Mouse (Mus musculus): ENCODE data around the gene Wwox. TPM values are rescaled to one million over a fixed set of nuclear protein-coding genes. Genes with fewer than 3 reads are reported as not detected.

Wwox gene
- polyA plus RNA-seq, 1 experiment from 2014 or later, result 3.5 TPM

DNA sequence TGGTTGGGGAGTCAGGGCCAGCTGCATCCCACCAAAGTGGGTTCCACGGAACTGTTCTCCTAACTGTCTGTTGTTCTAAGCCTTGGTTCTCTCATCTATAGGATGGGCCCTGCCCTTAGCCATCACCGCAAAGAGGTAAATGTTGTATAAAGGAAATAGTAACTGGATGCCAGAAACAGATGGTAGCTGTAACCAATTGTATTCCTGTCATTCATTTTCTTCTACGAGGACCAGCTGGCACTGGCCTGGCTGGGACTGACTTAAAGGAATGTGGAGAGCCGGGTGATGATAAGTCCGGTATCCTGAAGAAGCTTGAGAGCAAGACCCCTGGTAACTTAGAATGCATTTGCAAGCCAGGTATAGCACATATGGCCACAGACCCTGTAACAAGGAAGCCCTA is 451.0 kb downstream of the Wwox start:
- H3K9ac ChIP-seq (ENCODE audit: low read depth, low read length), result no peak overlapping the region
- H3K36me3 ChIP-seq (ENCODE audit: control insufficient read depth, insufficient read depth), result no peaks in the 10 kb centered on the region
- H3K4me1 ChIP-seq (ENCODE audit: control insufficient read depth, low read depth, low read length), result no peaks in the 10 kb centered on the region
- H3K9me3 ChIP-seq (replicated peaks; ENCODE audit: control insufficient read depth, low read length), result no peaks in the 10 kb centered on the region
- H3K4me2 ChIP-seq (ENCODE audit: low read depth, low read length), result no peak overlapping the region
- no peak overlapping the region for H3K27ac ChIP-seq (ENCODE audit: low read length)
- 73% methylated on average over 5 of the region's 5 CpGs for WGBS (ENCODE audit: insufficient replicate concordance)
- ATAC-seq (ENCODE audit: low read depth), result no peak
- no peak overlapping the region for H3K4me3 ChIP-seq (ENCODE audit: low read depth, low read length)
- no peaks in the 10 kb centered on the region for H3K27me3 ChIP-seq (ENCODE audit: control insufficient read depth, insufficient read depth, low read depth, low read length)

GRCm38 (mm10) chr8:114891252-114891651 is 451.8 kb downstream of the Wwox start:
- Histone ChIP-seq H3K4me2 (ENCODE audit: low read depth, low read length) (no peak overlapping the region), H3K9ac (ENCODE audit: low read depth, low read length) (no peak overlapping the region), H3K4me1 (ENCODE audit: control insufficient read depth, low read depth, low read length) (no peaks in the 10 kb centered on the region), H3K4me3 (ENCODE audit: low read depth, low read length) (no peak overlapping the region), H3K36me3 (ENCODE audit: control insufficient read depth, insufficient read depth) (no peaks in the 10 kb centered on the region), H3K27me3 (ENCODE audit: control insufficient read depth, insufficient read depth, low read depth, low read length) (no peaks in the 10 kb centered on the region), H3K9me3 (replicated peaks; ENCODE audit: control insufficient read depth, low read length) (no peaks in the 10 kb centered on the region), H3K27ac (ENCODE audit: low read length) (no peak overlapping the region)
- no peak for ATAC-seq (ENCODE audit: low read depth)
- 63% methylated on average over 4 of the region's 4 CpGs for WGBS (ENCODE audit: insufficient replicate concordance)

DNA sequence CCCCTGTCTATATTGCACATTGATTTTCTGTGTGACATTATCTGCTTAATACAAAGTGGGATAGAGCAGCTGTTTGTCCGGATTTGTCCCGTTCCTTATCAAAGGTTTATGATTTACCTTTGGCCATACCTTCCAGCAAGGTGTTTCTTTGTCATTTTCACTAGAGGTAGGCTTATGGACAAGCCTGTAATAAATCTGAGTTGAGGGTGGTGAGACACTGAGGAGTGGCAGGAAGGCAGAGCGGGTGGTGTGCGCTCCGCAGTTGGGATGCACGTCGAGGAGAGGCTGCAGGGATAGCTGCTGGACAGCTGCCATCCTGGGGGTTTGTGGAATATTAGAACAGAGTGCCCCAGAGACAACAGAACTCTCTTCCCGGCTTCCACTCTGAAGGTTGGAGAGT is 458.0 kb downstream of the Wwox start:
- no peaks in the 10 kb centered on the region for H3K4me1 ChIP-seq (ENCODE audit: control insufficient read depth, low read depth, low read length)
- ATAC-seq (ENCODE audit: low read depth), result no peak
- H3K9me3 ChIP-seq (replicated peaks; ENCODE audit: control insufficient read depth, low read length), result no peaks in the 10 kb centered on the region
- no peak overlapping the region for H3K4me3 ChIP-seq (ENCODE audit: low read depth, low read length)
- H3K36me3 ChIP-seq (ENCODE audit: control insufficient read depth, insufficient read depth), result no peaks in the 10 kb centered on the region
- H3K27ac ChIP-seq (ENCODE audit: low read length), result no peak overlapping the region
- H3K4me2 ChIP-seq (ENCODE audit: low read depth, low read length), result no peak overlapping the region
- no peaks in the 10 kb centered on the region for H3K27me3 ChIP-seq (ENCODE audit: control insufficient read depth, insufficient read depth, low read depth, low read length)
- 78% methylated on average over 8 of the region's 8 CpGs for WGBS (ENCODE audit: insufficient replicate concordance)
- H3K9ac ChIP-seq (ENCODE audit: low read depth, low read length), result no peak overlapping the region

GRCm38 (mm10) chr8:114899157-114899556 is 459.7 kb downstream of the Wwox start:
- no peak overlapping the region for H3K4me3 ChIP-seq (ENCODE audit: low read depth, low read length)
- H3K36me3 ChIP-seq (ENCODE audit: control insufficient read depth, insufficient read depth), result no peaks in the 10 kb centered on the region
- H3K4me2 ChIP-seq (ENCODE audit: low read depth, low read length), result no peak overlapping the region
- WGBS (ENCODE audit: insufficient replicate concordance), result 58% methylated on average over 12 of the region's 12 CpGs
- H3K27me3 ChIP-seq (ENCODE audit: control insufficient read depth, insufficient read depth, low read depth, low read length), result no peaks in the 10 kb centered on the region
- no peaks in the 10 kb centered on the region for H3K9me3 ChIP-seq (replicated peaks; ENCODE audit: control insufficient read depth, low read length)
- no peaks in the 10 kb centered on the region; the same call in 1 of the 2 replicates for H3K4me1 ChIP-seq (ENCODE audit: control insufficient read depth, low read depth, low read length)
- no peak for ATAC-seq (ENCODE audit: low read depth)
- H3K27ac ChIP-seq (ENCODE audit: low read length), result no peak overlapping the region
- no peak overlapping the region for H3K9ac ChIP-seq (ENCODE audit: low read depth, low read length)

DNA sequence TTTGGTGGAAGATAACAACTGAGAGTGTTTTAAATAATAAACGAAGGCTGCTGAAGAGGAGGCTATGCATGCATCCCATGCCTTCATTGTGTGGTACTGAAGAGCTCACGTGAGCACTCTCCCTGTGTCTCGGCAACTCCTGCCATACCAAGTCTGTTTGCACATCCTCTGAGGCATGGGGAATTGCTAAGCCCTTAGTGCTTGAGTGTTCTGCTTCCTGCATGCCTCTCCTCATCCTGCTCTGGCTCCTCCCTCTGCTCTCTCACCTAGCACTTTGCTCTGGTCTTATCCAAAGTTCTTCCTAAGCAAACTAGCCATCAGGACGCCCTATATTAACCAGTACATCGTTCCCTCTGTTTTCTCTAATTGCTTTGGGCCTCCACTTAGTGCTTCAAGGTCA is 463.1 kb downstream of the Wwox start:
- Histone ChIP-seq H3K36me3 (ENCODE audit: control insufficient read depth, insufficient read depth) (no peaks in the 10 kb centered on the region), H3K27me3 (ENCODE audit: control insufficient read depth, insufficient read depth, low read depth, low read length) (no peaks in the 10 kb centered on the region), H3K9ac (ENCODE audit: low read depth, low read length) (no peak overlapping the region), H3K4me2 (ENCODE audit: low read depth, low read length) (no peak overlapping the region), H3K27ac (ENCODE audit: low read length) (no peak overlapping the region), H3K4me3 (ENCODE audit: low read depth, low read length) (no peak overlapping the region), H3K9me3 (replicated peaks; ENCODE audit: control insufficient read depth, low read length) (no peaks in the 10 kb centered on the region), H3K4me1 (ENCODE audit: control insufficient read depth, low read depth, low read length) (no peaks in the 10 kb centered on the region; the same call in 1 of the 2 replicates)
- WGBS (ENCODE audit: insufficient replicate concordance), result 57% methylated on average over 5 of the region's 5 CpGs
- no peak for ATAC-seq (ENCODE audit: low read depth)

GRCm38 (mm10) chr8:114908086-114908485 is 468.6 kb downstream of the Wwox start:
- H3K4me2 ChIP-seq (ENCODE audit: low read depth, low read length), result no peak overlapping the region
- no peaks in the 10 kb centered on the region for H3K27me3 ChIP-seq (ENCODE audit: control insufficient read depth, insufficient read depth, low read depth, low read length)
- no peak overlapping the region for H3K9ac ChIP-seq (ENCODE audit: low read depth, low read length)
- no peaks in the 10 kb centered on the region for H3K4me1 ChIP-seq (ENCODE audit: control insufficient read depth, low read depth, low read length)
- no peak for ATAC-seq (ENCODE audit: low read depth)
- H3K4me3 ChIP-seq (ENCODE audit: low read depth, low read length), result no peak overlapping the region
- no peaks in the 10 kb centered on the region for H3K9me3 ChIP-seq (replicated peaks; ENCODE audit: control insufficient read depth, low read length)
- WGBS (ENCODE audit: insufficient replicate concordance), result 77% methylated on average over 8 of the region's 8 CpGs
- H3K27ac ChIP-seq (ENCODE audit: low read length), result no peak overlapping the region
- no peaks in the 10 kb centered on the region for H3K36me3 ChIP-seq (ENCODE audit: control insufficient read depth, insufficient read depth)

DNA sequence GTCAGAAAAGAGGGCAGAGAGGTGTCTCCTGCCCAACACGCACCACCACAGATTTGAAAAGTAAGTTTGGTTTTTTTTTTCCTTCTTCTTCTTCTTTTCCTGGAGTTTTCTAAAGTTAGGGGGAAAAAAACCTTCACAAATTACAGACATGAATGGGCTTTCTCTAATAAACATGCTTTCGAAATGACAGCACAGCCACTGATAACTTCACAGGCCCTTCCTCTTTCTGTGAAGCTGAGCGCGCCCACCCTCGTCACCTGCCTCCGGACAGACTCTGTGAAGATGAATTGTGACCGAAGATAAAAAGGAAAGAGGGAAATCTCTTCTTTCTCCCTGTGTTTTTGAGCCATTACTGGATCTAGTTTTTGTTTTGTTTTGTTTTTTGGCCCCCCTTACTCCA is 469.1 kb downstream of the Wwox start:
- no peak overlapping the region for H3K9ac ChIP-seq (ENCODE audit: low read depth, low read length)
- H3K36me3 ChIP-seq (ENCODE audit: control insufficient read depth, insufficient read depth), result no peaks in the 10 kb centered on the region
- no peak overlapping the region for H3K27ac ChIP-seq (ENCODE audit: low read length)
- no peaks in the 10 kb centered on the region for H3K4me1 ChIP-seq (ENCODE audit: control insufficient read depth, low read depth, low read length)
- H3K27me3 ChIP-seq (ENCODE audit: control insufficient read depth, insufficient read depth, low read depth, low read length), result no peaks in the 10 kb centered on the region
- whole genome bisulfite sequencing (ENCODE audit: insufficient replicate concordance), result 27% methylated on average over 7 of the region's 7 CpGs
- ATAC-seq (ENCODE audit: low read depth), result no peak
- H3K9me3 ChIP-seq (replicated peaks; ENCODE audit: control insufficient read depth, low read length), result no peaks in the 10 kb centered on the region
- H3K4me3 ChIP-seq (ENCODE audit: low read depth, low read length), result no peak overlapping the region
- no peak overlapping the region for H3K4me2 ChIP-seq (ENCODE audit: low read depth, low read length)

GRCm38 (mm10) chr8:114909146-114909545 is 469.7 kb downstream of the Wwox start:
- Histone ChIP-seq H3K27ac (ENCODE audit: low read length) (no peak overlapping the region), H3K27me3 (ENCODE audit: control insufficient read depth, insufficient read depth, low read depth, low read length) (no peaks in the 10 kb centered on the region), H3K4me1 (ENCODE audit: control insufficient read depth, low read depth, low read length) (no peaks in the 10 kb centered on the region), H3K4me3 (ENCODE audit: low read depth, low read length) (no peak overlapping the region), H3K4me2 (ENCODE audit: low read depth, low read length) (no peak overlapping the region), H3K36me3 (ENCODE audit: control insufficient read depth, insufficient read depth) (no peaks in the 10 kb centered on the region), H3K9me3 (replicated peaks; ENCODE audit: control insufficient read depth, low read length) (no peaks in the 10 kb centered on the region), H3K9ac (ENCODE audit: low read depth, low read length) (no peak overlapping the region)
- WGBS (ENCODE audit: insufficient replicate concordance), result 67% methylated on average over 9 of the region's 9 CpGs
- no peak for ATAC-seq (ENCODE audit: low read depth)

DNA sequence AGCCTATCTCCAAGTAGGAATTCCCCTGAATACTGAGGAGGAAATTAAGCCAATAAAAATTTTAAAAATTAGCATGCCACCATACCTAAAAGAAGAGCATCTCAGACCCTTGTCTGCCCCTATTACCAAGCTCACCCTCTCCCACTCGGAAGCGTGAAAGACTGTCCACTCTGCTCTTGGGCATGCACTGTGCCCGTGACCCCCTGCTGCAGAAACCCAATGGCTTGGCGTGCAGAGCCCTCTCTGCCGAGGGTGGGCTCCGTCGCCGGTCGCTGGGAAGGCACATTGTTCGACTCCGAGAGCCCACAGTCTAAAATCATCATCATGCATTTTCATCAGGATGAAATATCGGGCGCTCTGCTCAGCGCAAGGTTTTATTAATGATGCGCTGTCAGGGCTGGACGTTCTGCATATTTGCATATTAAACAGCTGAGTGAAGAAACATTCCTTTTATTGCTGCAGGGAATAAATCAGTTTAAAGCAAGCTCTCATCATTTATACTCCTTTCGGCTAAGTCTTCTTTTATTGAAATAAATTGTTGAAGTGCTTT is 471.7 kb downstream of the Wwox start:
- no peaks in the 10 kb centered on the region for H3K27me3 ChIP-seq (ENCODE audit: control insufficient read depth, insufficient read depth, low read depth, low read length)
- 76% methylated on average over 17 of the region's 17 CpGs for WGBS (ENCODE audit: insufficient replicate concordance)
- H3K4me2 ChIP-seq (ENCODE audit: low read depth, low read length), result no peak overlapping the region
- H3K4me3 ChIP-seq (ENCODE audit: low read depth, low read length), result no peak overlapping the region
- no peak for ATAC-seq (ENCODE audit: low read depth)
- no peaks in the 10 kb centered on the region for H3K36me3 ChIP-seq (ENCODE audit: control insufficient read depth, insufficient read depth)
- H3K27ac ChIP-seq (ENCODE audit: low read length), result no peak overlapping the region
- no peaks in the 10 kb centered on the region for H3K9me3 ChIP-seq (replicated peaks; ENCODE audit: control insufficient read depth, low read length)
- no peaks in the 10 kb centered on the region for H3K4me1 ChIP-seq (ENCODE audit: control insufficient read depth, low read depth, low read length)
- H3K9ac ChIP-seq (ENCODE audit: low read depth, low read length), result no peak overlapping the region
